Mouse (Mus musculus) cortical plate, adult 2 months (tissue): ENCODE measurements around the gene Slbp. TPM values are rescaled to one million over a fixed set of nuclear protein-coding genes. Genes with fewer than 3 reads are reported as not detected.
A peak's percentile ranks its signal among the peaks of the same experiment; 100 is the strongest.

ENCODE experiments used
- H3K27ac ChIP-seq: fragments of 200-500 bp; 2 replicates; pipeline ENCODE4 v1.5.1; 2012; ENCODE audit warnings: low read length, control low read depth, inconsistent platforms; ENCODE audit not compliant: insufficient read depth
- H3K4me1 ChIP-seq: fragments of 200-500 bp; 2 replicates; pipeline ENCODE4 v1.6.1; 2011; ENCODE audit warnings: low read length; ENCODE audit not compliant: control insufficient read depth, insufficient read depth
- H3K4me3 ChIP-seq: fragments of 200-500 bp; 2 replicates; pipeline ENCODE4 v1.5.1; 2011; ENCODE audit warnings: mild to moderate bottlenecking, low read length, control low read depth; ENCODE audit not compliant: insufficient read depth
- CTCF ChIP-seq: fragments of 200-500 bp; IDR thresholded peaks from 2 replicates; pipeline ENCODE4 v1.5.1; 2011; ENCODE audit warnings: mild to moderate bottlenecking, control low read depth, low read length; ENCODE audit not compliant: insufficient read depth; ENCODE audit errors: extremely low read depth
- POLR2A ChIP-seq: fragments of 200-500 bp; IDR thresholded peaks from 2 replicates; pipeline ENCODE4 v1.6.1; 2011; ENCODE audit warnings: mild to moderate bottlenecking, low read length, control low read depth; ENCODE audit not compliant: insufficient read depth; ENCODE audit errors: extremely low read depth
- polyA plus RNA-seq: library from polyadenylated mRNA; depleted of rRNA; stranded (reverse); fragments of >200 nt; gene quantifications from 2 replicates; pipeline ENCODE4 v1.2.3, GENCODE M21; 2012

Slbp gene
- polyA plus RNA-seq, 1 experiment = 27.6 TPM

GRCm38 (mm10) chr5:33657251-33657786 lies 4.9 kb upstream of the Slbp start:
- Histone ChIP-seq H3K4me3 (peak overlapping the region; percentile 64), H3K4me1 (peaks cover 5% of the 10 kb centered on the region; the same call in 1 of the 2 replicates), H3K27ac (peak overlapping the region; percentile 44)
- TF ChIP-seq POLR2A (no peak), CTCF (no peak)

GRCm38 (mm10) chr5:33656739-33657138 lies 4.4 kb upstream of the Slbp start:
- H3K27ac ChIP-seq = no peak overlapping the region
- H3K4me3 ChIP-seq = peak overlapping the region; percentile 64
- TF ChIP-seq POLR2A (no peak), CTCF (no peak)
- peaks cover 5% of the 10 kb centered on the region; the same call in 1 of the 2 replicates for H3K4me1 ChIP-seq

DNA sequence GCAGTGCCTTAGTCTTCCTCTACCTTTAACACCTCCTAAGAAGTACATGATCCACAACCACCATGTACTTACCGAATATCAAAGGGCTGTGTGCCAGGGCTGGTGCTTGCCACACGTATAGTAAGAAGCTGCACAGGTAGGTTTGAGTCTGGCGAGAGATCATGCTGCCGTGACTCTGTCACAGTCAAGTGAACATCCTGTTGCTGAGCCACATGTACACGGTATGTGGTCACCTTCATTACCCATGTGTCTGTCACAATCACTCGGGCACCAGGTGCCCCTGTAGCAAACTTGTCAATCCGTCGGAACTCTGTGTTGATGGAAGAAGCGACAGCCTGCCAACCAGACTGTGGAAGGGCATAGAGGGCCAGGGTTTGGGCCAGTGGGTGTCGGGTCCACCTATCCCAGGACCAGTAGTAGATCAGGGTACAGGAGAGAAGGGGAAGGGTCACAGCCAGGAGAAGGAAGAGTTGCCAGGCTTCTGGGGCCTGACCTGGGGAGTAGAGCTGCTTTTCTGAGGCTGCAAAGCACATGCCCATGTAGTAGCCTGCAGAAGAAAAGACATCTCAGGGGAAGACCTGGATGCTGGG lies 3.0 kb upstream of the Slbp start:
- TF ChIP-seq CTCF = no peak
- TF ChIP-seq POLR2A = no peak
- Histone ChIP-seq H3K4me1 (peaks cover 5% of the 10 kb centered on the region; the same call in 1 of the 2 replicates), H3K27ac (no peak overlapping the region), H3K4me3 (no peak overlapping the region)

DNA sequence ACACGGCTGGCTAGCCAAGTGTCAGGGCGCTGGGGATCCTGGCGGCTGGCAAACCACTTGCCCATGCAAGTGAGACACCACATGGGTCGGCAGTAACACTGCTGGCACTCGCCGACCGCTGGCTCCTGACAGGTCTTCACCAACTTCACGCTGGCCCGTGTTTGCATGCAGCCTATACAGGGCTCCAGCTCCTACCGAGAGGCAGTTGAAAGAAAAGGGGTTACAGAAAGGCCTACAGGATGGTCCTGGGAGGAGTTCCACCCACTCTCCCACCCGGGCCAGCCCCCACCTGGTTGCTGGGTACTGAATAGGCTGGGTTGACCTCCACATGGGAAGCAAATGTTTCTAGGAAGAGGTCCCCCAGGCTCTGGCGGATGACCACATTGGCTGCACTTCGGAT lies 2.0 kb upstream of the Slbp start:
- no peak for TF ChIP-seq POLR2A
- no peak for TF ChIP-seq CTCF
- Histone ChIP-seq H3K4me1 (peaks cover 5% of the 10 kb centered on the region; the same call in 1 of the 2 replicates), H3K27ac (no peak overlapping the region), H3K4me3 (no peak overlapping the region)

- H3K27ac ChIP-seq = no peak overlapping the region
- TF ChIP-seq CTCF (no peak), POLR2A (no peak)
Observed at GRCm38 (mm10) chr5:33652783-33653173, 404 bp upstream of the Slbp start.

DNA sequence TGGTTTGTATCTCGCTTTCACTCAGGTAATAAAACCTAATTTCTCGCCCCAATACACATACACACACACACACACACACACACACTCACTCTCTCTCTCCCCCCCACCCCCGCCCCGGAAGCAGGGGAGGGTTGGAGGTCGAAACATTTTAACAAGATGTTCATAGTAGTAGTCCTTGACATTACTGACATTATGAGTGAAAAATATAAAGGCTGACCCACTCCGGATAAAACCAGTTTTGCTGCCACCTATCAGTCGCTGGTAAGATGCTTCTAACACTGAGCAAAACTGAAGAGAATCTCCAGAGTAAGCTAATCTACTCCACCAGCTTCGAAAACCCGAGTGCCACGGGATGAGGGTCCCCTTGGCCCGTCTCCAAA lies 843 bp downstream of the Slbp start:
- no peak for TF ChIP-seq POLR2A

More at GRCm38 (mm10) chr5:33652783-33653173, 404 bp upstream of the Slbp start:
- H3K4me1 ChIP-seq = peaks cover 5% of the 10 kb centered on the region; the same call in 1 of the 2 replicates
- peak overlapping the region; percentile 64 for H3K4me3 ChIP-seq

GRCm38 (mm10) chr5:33651017-33651416 lies 1.4 kb downstream of the Slbp start:
- no peak for TF ChIP-seq CTCF
- no peak for TF ChIP-seq POLR2A
- Histone ChIP-seq H3K27ac (no peak overlapping the region), H3K4me3 (peak overlapping the region; percentile 64), H3K4me1 (0 out of 2 replicates have a peak, but pooled peaks cover 2% of the 10 kb centered on the region)

More for the DNA sequence above, 843 bp downstream of the Slbp start:
- Histone ChIP-seq H3K4me3 (peak overlapping the region; percentile 64), H3K27ac (peak overlapping the region; percentile 32; the same call in 1 of the 2 replicates), H3K4me1 (peaks cover 2% of the 10 kb centered on the region; the same call in 1 of the 2 replicates)

- TF ChIP-seq POLR2A = no peak
- peak; percentile 50; the same call in 1 of the 2 replicates for TF ChIP-seq CTCF
- H3K4me3 ChIP-seq = no peak overlapping the region
Observed at GRCm38 (mm10) chr5:33640652-33641051, 11.7 kb downstream of the Slbp start.

GRCm38 (mm10) chr5:33638826-33639225 lies 13.5 kb downstream of the Slbp start:
- H3K27ac ChIP-seq = no peak overlapping the region

More at GRCm38 (mm10) chr5:33640652-33641051, 11.7 kb downstream of the Slbp start:
- H3K27ac ChIP-seq = no peak overlapping the region
- H3K4me1 ChIP-seq = no peaks in the 10 kb centered on the region

More at GRCm38 (mm10) chr5:33638826-33639225, 13.5 kb downstream of the Slbp start:
- Histone ChIP-seq H3K4me1 (no peaks in the 10 kb centered on the region), H3K4me3 (no peak overlapping the region)
- TF ChIP-seq CTCF (no peak), POLR2A (no peak)
